Mouse (Mus musculus) forebrain, embryonic 12.5 days (tissue): ENCODE results near the gene Polr3h. TPM values are rescaled to one million over a fixed set of nuclear protein-coding genes. Genes with fewer than 3 reads are reported as not detected.
A peak's percentile ranks its signal among the peaks of the same experiment; 100 is the strongest.

Experiments
- ATAC-seq: fragments of 200-750 bp; cut with Nextera tagmentation; 2 replicates; pipeline ENCODE4 v1.8.0; 2017; ENCODE audit warnings: moderate TSS enrichment; ENCODE audit not compliant: low FRiP score
- H3K27ac ChIP-seq: fragments of 300-500 bp; sonication (generic); 2 replicates; pipeline ENCODE4 v1.5.1; 2016; ENCODE audit warnings: mild to moderate bottlenecking
- H3K27me3 ChIP-seq: fragments of 300-500 bp; sonication (generic); 2 replicates; pipeline ENCODE4 v1.6.1; 2016; ENCODE audit warnings: mild to moderate bottlenecking
- H3K36me3 ChIP-seq: fragments of 300-500 bp; sonication (generic); replicated peaks from 2 replicates; pipeline ENCODE4 v1.6.1; 2016; ENCODE audit warnings: mild to moderate bottlenecking
- H3K4me1 ChIP-seq: fragments of 300-500 bp; sonication (generic); 2 replicates; pipeline ENCODE4 v1.6.1; 2016
- H3K4me2 ChIP-seq: fragments of 300-500 bp; sonication (generic); 2 replicates; pipeline ENCODE4 v1.6.1; 2016; ENCODE audit warnings: mild to moderate bottlenecking, moderate library complexity
- H3K4me3 ChIP-seq: fragments of 300-500 bp; sonication (generic); replicated peaks from 2 replicates; pipeline ENCODE4 v1.5.1; 2016; ENCODE audit warnings: mild to moderate bottlenecking
- H3K9ac ChIP-seq: fragments of 300-500 bp; sonication (generic); 2 replicates; pipeline ENCODE4 v1.6.1; 2016; ENCODE audit warnings: mild to moderate bottlenecking
- H3K9me3 ChIP-seq: fragments of 300-500 bp; sonication (generic); 2 replicates; pipeline ENCODE4 v1.6.1; 2016
- WGBS: fragments of 180-500 bp; shearing (Covaris S2); methylation state at CpG from one replicate; pipeline ENCODE4 v1.1.7; 2016; 5-methylcytosine and 5-hydroxymethylcytosine counted together
- polyA plus RNA-seq: library from polyadenylated mRNA; unstranded; fragments of >200 nt; fragmentation: Nextera tagmentation; extraction: Ambion mirVana; gene quantifications from 2 replicates; pipeline ENCODE4 v1.2.1, GENCODE M21; 2016

Polr3h gene
- polyA plus RNA-seq, 1 experiment from 2014 or later = 69.8 TPM

- H3K4me3 ChIP-seq = peak overlapping the region; percentile 86
- ATAC-seq = no peak
- H3K27me3 ChIP-seq = no peaks in the 10 kb centered on the region
- WGBS = 0% methylated on average over 14 of the region's 14 CpGs
- peak overlapping the region; percentile 89 for H3K27ac ChIP-seq
- peaks cover 30% of the 10 kb centered on the region for H3K4me1 ChIP-seq
- peaks cover 13% of the 10 kb centered on the region; the same call in 1 of the 2 replicates for H3K36me3 ChIP-seq
- peak overlapping the region; percentile 96 for H3K4me2 ChIP-seq
- no peaks in the 10 kb centered on the region for H3K9me3 ChIP-seq
- H3K9ac ChIP-seq = peak overlapping the region; percentile 88
Observed at GRCm38 (mm10) chr15:81856938-81857723, 68.9 kb downstream of the Polr3h start.

GRCm38 (mm10) chr15:81856030-81856790 is 69.8 kb downstream of the Polr3h start:
- no peaks in the 10 kb centered on the region for H3K9me3 ChIP-seq
- ATAC-seq = peak; percentile 90
- WGBS = under 1% methylated on average over 28 of the region's 28 CpGs
- H3K4me1 ChIP-seq = peaks cover 30% of the 10 kb centered on the region
- peaks cover 22% of the 10 kb centered on the region for H3K36me3 ChIP-seq
- peak overlapping the region; percentile 88 for H3K9ac ChIP-seq
- no peaks in the 10 kb centered on the region for H3K27me3 ChIP-seq
- peak overlapping the region; percentile 96 for H3K4me2 ChIP-seq
- H3K4me3 ChIP-seq = peak overlapping the region; percentile 86
- peak overlapping the region; percentile 89 for H3K27ac ChIP-seq

GRCm38 (mm10) chr15:81853081-81853480 is 73.0 kb downstream of the Polr3h start:
- peaks cover 46% of the 10 kb centered on the region for H3K36me3 ChIP-seq
- H3K27me3 ChIP-seq = no peaks in the 10 kb centered on the region
- peaks cover 17% of the 10 kb centered on the region for H3K4me1 ChIP-seq
- no peak overlapping the region for H3K4me3 ChIP-seq
- no peak overlapping the region for H3K9ac ChIP-seq
- no peak overlapping the region for H3K27ac ChIP-seq
- H3K4me2 ChIP-seq = no peak overlapping the region
- H3K9me3 ChIP-seq = no peaks in the 10 kb centered on the region
- no peak for ATAC-seq
- WGBS = 92% methylated on average over 7 of the region's 7 CpGs

- Histone ChIP-seq H3K4me3 (no peak overlapping the region), H3K36me3 (peaks cover 52% of the 10 kb centered on the region), H3K27me3 (no peaks in the 10 kb centered on the region), H3K9me3 (no peaks in the 10 kb centered on the region), H3K4me1 (peaks cover 17% of the 10 kb centered on the region), H3K9ac (no peak overlapping the region), H3K4me2 (no peak overlapping the region), H3K27ac (no peak overlapping the region)
- 91% methylated on average over 9 of the region's 9 CpGs for WGBS
- ATAC-seq = no peak
Observed at GRCm38 (mm10) chr15:81852411-81853000, 73.5 kb downstream of the Polr3h start.

GRCm38 (mm10) chr15:81851375-81851774 is 74.7 kb downstream of the Polr3h start:
- Histone ChIP-seq H3K27me3 (no peaks in the 10 kb centered on the region), H3K36me3 (peaks cover 56% of the 10 kb centered on the region), H3K4me1 (peaks cover 9% of the 10 kb centered on the region), H3K9me3 (no peaks in the 10 kb centered on the region), H3K27ac (no peak overlapping the region), H3K4me3 (no peak overlapping the region), H3K4me2 (no peak overlapping the region), H3K9ac (no peak overlapping the region)
- no peak for ATAC-seq
- WGBS = 96% methylated on average over 15 of the region's 15 CpGs

- ATAC-seq = no peak
- no peaks in the 10 kb centered on the region for H3K27me3 ChIP-seq
- H3K4me3 ChIP-seq = no peak overlapping the region
- H3K9me3 ChIP-seq = no peaks in the 10 kb centered on the region
- peaks cover 56% of the 10 kb centered on the region for H3K36me3 ChIP-seq
- H3K4me1 ChIP-seq = peaks cover 6% of the 10 kb centered on the region
- H3K4me2 ChIP-seq = no peak overlapping the region
- H3K9ac ChIP-seq = no peak overlapping the region
- 88% methylated on average over 14 of the region's 14 CpGs for WGBS
- H3K27ac ChIP-seq = no peak overlapping the region
Observed at GRCm38 (mm10) chr15:81850718-81851117, 75.3 kb downstream of the Polr3h start.

- Histone ChIP-seq H3K9me3 (no peaks in the 10 kb centered on the region), H3K27me3 (no peaks in the 10 kb centered on the region), H3K4me2 (no peak overlapping the region), H3K36me3 (peaks cover 56% of the 10 kb centered on the region), H3K9ac (no peak overlapping the region), H3K4me1 (no peaks in the 10 kb centered on the region), H3K27ac (no peak overlapping the region), H3K4me3 (no peak overlapping the region)
- WGBS = 85% methylated on average over 9 of the region's 9 CpGs
- no peak for ATAC-seq
Observed at GRCm38 (mm10) chr15:81849104-81849503, 76.9 kb downstream of the Polr3h start.

GRCm38 (mm10) chr15:81848301-81848700 is 77.7 kb downstream of the Polr3h start:
- H3K9me3 ChIP-seq = no peaks in the 10 kb centered on the region
- no peaks in the 10 kb centered on the region for H3K4me1 ChIP-seq
- no peak overlapping the region for H3K4me3 ChIP-seq
- 38% methylated on average over 7 of the region's 7 CpGs for WGBS
- H3K36me3 ChIP-seq = peaks cover 52% of the 10 kb centered on the region
- no peak overlapping the region for H3K9ac ChIP-seq
- H3K4me2 ChIP-seq = no peak overlapping the region
- ATAC-seq = no peak
- H3K27me3 ChIP-seq = no peaks in the 10 kb centered on the region
- H3K27ac ChIP-seq = no peak overlapping the region

- no peak for ATAC-seq
- Histone ChIP-seq H3K9ac (no peak overlapping the region), H3K4me1 (no peaks in the 10 kb centered on the region), H3K36me3 (peaks cover 51% of the 10 kb centered on the region), H3K4me3 (no peak overlapping the region), H3K27me3 (no peaks in the 10 kb centered on the region), H3K9me3 (no peaks in the 10 kb centered on the region), H3K27ac (no peak overlapping the region), H3K4me2 (no peak overlapping the region)
- 87% methylated on average over 5 of the region's 5 CpGs for WGBS
Observed at GRCm38 (mm10) chr15:81847861-81848260, 78.2 kb downstream of the Polr3h start.

GRCm38 (mm10) chr15:81847161-81847560 is 78.9 kb downstream of the Polr3h start:
- 95% methylated on average over 4 of the region's 4 CpGs for WGBS
- H3K27ac ChIP-seq = no peak overlapping the region
- H3K4me2 ChIP-seq = no peak overlapping the region
- H3K9ac ChIP-seq = no peak overlapping the region
- H3K4me1 ChIP-seq = no peaks in the 10 kb centered on the region
- no peak for ATAC-seq
- peaks cover 44% of the 10 kb centered on the region for H3K36me3 ChIP-seq
- H3K4me3 ChIP-seq = no peak overlapping the region
- no peaks in the 10 kb centered on the region for H3K27me3 ChIP-seq
- no peaks in the 10 kb centered on the region for H3K9me3 ChIP-seq

GRCm38 (mm10) chr15:81846755-81847154 is 79.3 kb downstream of the Polr3h start:
- Histone ChIP-seq H3K4me2 (no peak overlapping the region), H3K36me3 (peaks cover 40% of the 10 kb centered on the region), H3K9me3 (no peaks in the 10 kb centered on the region), H3K4me1 (no peaks in the 10 kb centered on the region), H3K4me3 (no peak overlapping the region), H3K27ac (no peak overlapping the region), H3K27me3 (no peaks in the 10 kb centered on the region), H3K9ac (no peak overlapping the region)
- no peak for ATAC-seq
- WGBS = 93% methylated on average over 9 of the region's 9 CpGs

- Histone ChIP-seq H3K27ac (no peak overlapping the region), H3K36me3 (peaks cover 29% of the 10 kb centered on the region), H3K27me3 (no peaks in the 10 kb centered on the region), H3K9me3 (no peaks in the 10 kb centered on the region), H3K9ac (no peak overlapping the region), H3K4me3 (no peak overlapping the region), H3K4me2 (no peak overlapping the region), H3K4me1 (no peaks in the 10 kb centered on the region)
- WGBS = 38% methylated on average over 4 of the region's 4 CpGs
- no peak for ATAC-seq
Observed at GRCm38 (mm10) chr15:81845724-81846123, 80.3 kb downstream of the Polr3h start.
